ENCODE assay signal across 8 mouse cellular contexts in genomic region chr1:162739831-162740394, GRCm38 (mm10). TPM values are rescaled to one million over a fixed set of nuclear protein-coding genes. Genes with fewer than 3 reads are reported as not detected.
DNase-seq lines count a peak whose midpoint lies in the region; ATAC-seq and TF ChIP-seq lines count a peak whose summit lies in the region.

No protein-coding gene starts in this region.

- no peaks in the 10 kb centered on the region for H3K9me3 ChIP-seq in embryonic facial prominence, embryonic 12.5 days
- no peaks in the 10 kb centered on the region for H3K9me3 ChIP-seq in hindbrain, embryonic 16.5 days (ENCODE audit: control insufficient read depth, low read length)
- H3K9me3 ChIP-seq in lung, embryonic 16.5 days (ENCODE audit: control insufficient read depth, low read length) = no peaks in the 10 kb centered on the region

- H3K27ac ChIP-seq in embryonic facial prominence, embryonic 12.5 days = peak overlapping the region; percentile 100
- peak overlapping the region; percentile 99 for H3K27ac ChIP-seq in hindbrain, embryonic 16.5 days (ENCODE audit: low read depth, low read length)
- peak overlapping the region; percentile 100 for H3K27ac ChIP-seq in lung, embryonic 16.5 days (ENCODE audit: low read length)
- peak overlapping the region; percentile 95 for H3K27ac ChIP-seq in small intestine, adult 2 months (ENCODE audit: insufficient read depth, low read depth, low read length)

- no peak for TF ChIP-seq POLR2A in small intestine, adult 2 months (IDR thresholded peaks at IDR 0.05; ENCODE audit: low read depth, low read length)

- WGBS in embryonic facial prominence, embryonic 12.5 days = under 1% methylated on average over 57 of the region's 58 CpGs
- WGBS in hindbrain, embryonic 16.5 days = 0% methylated on average over 53 of the region's 58 CpGs
- WGBS in lung, embryonic 16.5 days = under 1% methylated on average over 52 of the region's 58 CpGs
- 1% methylated on average over 58 of the region's 58 CpGs for WGBS in small intestine, adult 2 months

- peaks cover 14% of the 10 kb centered on the region for H3K4me1 ChIP-seq in embryonic facial prominence, embryonic 12.5 days
- H3K4me1 ChIP-seq in hindbrain, embryonic 16.5 days (ENCODE audit: control insufficient read depth, insufficient read depth, low read depth, low read length) = peaks cover 10% of the 10 kb centered on the region
- H3K4me1 ChIP-seq in lung, embryonic 16.5 days (replicated peaks; ENCODE audit: control insufficient read depth, insufficient read depth, low read length) = peaks cover 10% of the 10 kb centered on the region; the same call in 1 of the 2 replicates
- peaks cover 5% of the 10 kb centered on the region; the same call in 1 of the 2 replicates for H3K4me1 ChIP-seq in small intestine, adult 2 months (ENCODE audit: control insufficient read depth, insufficient read depth, insufficient read length, low read length)

- peak overlapping the region; percentile 99 for H3K4me3 ChIP-seq in embryonic facial prominence, embryonic 12.5 days
- H3K4me3 ChIP-seq in hindbrain, embryonic 16.5 days (ENCODE audit: low read length) = peak overlapping the region; percentile 97
- H3K4me3 ChIP-seq in lung, embryonic 16.5 days (ENCODE audit: low read length) = peak overlapping the region; percentile 97
- H3K4me3 ChIP-seq in small intestine, adult 2 months (ENCODE audit: low read depth, low read length) = peak overlapping the region; percentile 78

- peak; percentile 12 for DNase-seq in gastrocnemius, adult 18-20 months (ENCODE audit: low spot score)
- no peak for DNase-seq in gastrocnemius, adult 8-10 months (ENCODE audit: low spot score in 2 of 2)
- DNase-seq in CD4-positive helper T cell, adult 2 months (ENCODE audit: low read depth, low spot score) = peak; percentile 79
- DNase-seq in ovary, postnatal 14 days (ENCODE audit: low spot score) = no peak

- TF ChIP-seq CTCF in small intestine, adult 2 months (IDR thresholded peaks at IDR 0.05; ENCODE audit: extremely low read depth, insufficient read length, insufficient replicate concordance, low read depth, low read length) = no peak

- H3K4me2 ChIP-seq in embryonic facial prominence, embryonic 12.5 days (replicated peaks) = peak overlapping the region; percentile 80
- H3K4me2 ChIP-seq in hindbrain, embryonic 16.5 days (ENCODE audit: low read length) = peak overlapping the region; percentile 67
- peak overlapping the region; percentile 93 for H3K4me2 ChIP-seq in lung, embryonic 16.5 days (ENCODE audit: low read depth, low read length)

- peak; percentile 80 for ATAC-seq in embryonic facial prominence, embryonic 12.5 days (ENCODE audit: insufficient number of reproducible peaks, insufficient read depth, low FRiP score, low TSS enrichment)
- peak; percentile 91 for ATAC-seq in hindbrain, embryonic 16.5 days
- ATAC-seq in lung, embryonic 16.5 days (ENCODE audit: low read depth) = peak; percentile 83

- no peaks in the 10 kb centered on the region for H3K27me3 ChIP-seq in embryonic facial prominence, embryonic 12.5 days
- no peaks in the 10 kb centered on the region for H3K27me3 ChIP-seq in hindbrain, embryonic 16.5 days (replicated peaks; ENCODE audit: control insufficient read depth, insufficient read depth, low read length)
- H3K27me3 ChIP-seq in lung, embryonic 16.5 days (ENCODE audit: control insufficient read depth, insufficient read depth, low read depth, low read length) = no peaks in the 10 kb centered on the region
- H3K27me3 ChIP-seq in small intestine, adult 2 months (ENCODE audit: control insufficient read depth, insufficient read depth, low read length) = no peaks in the 10 kb centered on the region

- H3K36me3 ChIP-seq in embryonic facial prominence, embryonic 12.5 days = no peaks in the 10 kb centered on the region
- no peaks in the 10 kb centered on the region for H3K36me3 ChIP-seq in hindbrain, embryonic 16.5 days (ENCODE audit: control insufficient read depth, insufficient read depth, low read length)
- H3K36me3 ChIP-seq in lung, embryonic 16.5 days (ENCODE audit: control insufficient read depth, insufficient read depth, low read length) = no peaks in the 10 kb centered on the region
- H3K36me3 ChIP-seq in small intestine, adult 2 months (ENCODE audit: control insufficient read depth, insufficient read depth, low read length) = peaks cover 2% of the 10 kb centered on the region; the same call in 1 of the 2 replicates

- peak overlapping the region; percentile 100 for H3K9ac ChIP-seq in embryonic facial prominence, embryonic 12.5 days
- H3K9ac ChIP-seq in hindbrain, embryonic 16.5 days (ENCODE audit: low read depth, low read length) = peak overlapping the region; percentile 91
- peak overlapping the region; percentile 99 for H3K9ac ChIP-seq in lung, embryonic 16.5 days (ENCODE audit: low read length)

RNA-seq across cellular contexts. Expression of gene Prrc2c, which starts 0.4 kb away (rescaled TPM):
- total RNA-seq in gastrocnemius, adult 18-20 months (2021) = 10 to 100 TPM; 42.1 to 48.9 TPM
- 10 to 100 TPM; 43.7 to 48.2 (median 44.1) TPM for total RNA-seq in gastrocnemius, adult 8-10 months (2022)
- polyA plus RNA-seq in embryonic facial prominence, embryonic 12.5 days (2016; fragmentation: Nextera tagmentation; extraction: Ambion mirVana) = 172 and 179 TPM in 2 replicates
- 104 and 117 TPM in 2 replicates for polyA plus RNA-seq in hindbrain, embryonic 16.5 days (2015; fragmentation: Nextera tagmentation; extraction: Ambion mirVana)
- polyA plus RNA-seq in lung, embryonic 16.5 days (2015; fragmentation: Nextera tagmentation; extraction: Ambion mirVana) = 147 TPM in 2 replicates
- polyA plus RNA-seq in small intestine, adult 2 months (2012; rRNA removed) = 17.3 and 31.1 TPM in 2 replicates

Comparison
In these comparisons a context has a peak if more than half of its experiments do, and no peak if none do; other contexts are left out.
1. DNase-seq: peak in gastrocnemius, adult 18-20 months (single experiment) and CD4-positive helper T cell, adult 2 months (single experiment); none in gastrocnemius, adult 8-10 months (0 of 2) and ovary, postnatal 14 days (single experiment).
2. Peak in every context shown above with its lines, with median percentiles within 50 percentile points of each other: ATAC-seq, H3K27ac ChIP-seq, H3K4me2 ChIP-seq, H3K4me3 ChIP-seq and H3K9ac ChIP-seq.